Mouse (Mus musculus) v-Abl transformed pro-B cells (cell line): ENCODE measurements around the gene Ung.

Experiments
- in situ Hi-C, 2 experiments: fragments of 400-800 bp; cut with MboI; formaldehyde crosslinking; loops; one replicate each; pipeline ENCODE4 v1.15.1; 2025; ENCODE audit not compliant: unreplicated experiment in 2 of 2

Gene Ung

DNA sequence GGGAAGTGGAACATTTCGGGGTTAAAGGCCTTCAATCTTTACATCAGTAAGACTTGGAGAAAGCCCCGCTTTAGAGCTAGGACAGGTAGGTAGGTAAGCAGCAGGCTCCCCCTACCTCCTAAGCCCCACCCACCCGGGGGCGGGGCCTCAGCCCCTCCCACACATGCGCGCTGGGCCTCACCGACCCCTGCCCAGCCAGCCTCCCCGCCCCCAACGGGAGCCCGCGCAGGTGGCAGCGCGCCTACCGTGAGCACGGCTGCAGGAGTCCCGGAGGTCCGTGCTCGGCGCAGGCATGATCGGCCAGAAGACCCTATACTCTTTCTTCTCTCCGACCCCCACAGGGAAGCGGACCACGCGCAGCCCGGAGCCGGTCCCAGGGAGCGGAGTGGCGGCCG, at the start of gene Ung:
Ung (plus strand) TSS at position 176 of the 395 bp plus-strand sequence.
- in situ Hi-C loops: no loop called here

DNA sequence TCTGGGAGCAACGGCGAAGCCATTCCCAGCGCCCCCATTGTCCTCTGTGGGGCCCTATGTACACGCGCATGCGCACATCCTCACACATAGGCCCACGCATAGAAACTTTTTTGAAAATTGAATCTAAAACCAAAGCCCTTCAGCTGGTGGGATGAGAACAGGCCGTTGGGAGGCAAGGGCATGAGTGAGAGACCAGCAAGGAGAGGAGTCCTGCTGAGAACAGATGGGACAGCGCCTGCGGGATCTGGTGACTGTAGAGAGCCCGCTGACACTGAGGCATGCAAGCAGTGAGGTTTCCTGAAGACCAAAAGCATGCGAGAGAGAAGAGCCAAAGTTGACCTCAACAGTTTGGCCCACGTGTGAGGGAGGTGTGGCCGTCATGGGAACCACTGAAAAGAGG, 44.7 kb upstream of the Ung start:
- in situ Hi-C loops: no loop called here

DNA sequence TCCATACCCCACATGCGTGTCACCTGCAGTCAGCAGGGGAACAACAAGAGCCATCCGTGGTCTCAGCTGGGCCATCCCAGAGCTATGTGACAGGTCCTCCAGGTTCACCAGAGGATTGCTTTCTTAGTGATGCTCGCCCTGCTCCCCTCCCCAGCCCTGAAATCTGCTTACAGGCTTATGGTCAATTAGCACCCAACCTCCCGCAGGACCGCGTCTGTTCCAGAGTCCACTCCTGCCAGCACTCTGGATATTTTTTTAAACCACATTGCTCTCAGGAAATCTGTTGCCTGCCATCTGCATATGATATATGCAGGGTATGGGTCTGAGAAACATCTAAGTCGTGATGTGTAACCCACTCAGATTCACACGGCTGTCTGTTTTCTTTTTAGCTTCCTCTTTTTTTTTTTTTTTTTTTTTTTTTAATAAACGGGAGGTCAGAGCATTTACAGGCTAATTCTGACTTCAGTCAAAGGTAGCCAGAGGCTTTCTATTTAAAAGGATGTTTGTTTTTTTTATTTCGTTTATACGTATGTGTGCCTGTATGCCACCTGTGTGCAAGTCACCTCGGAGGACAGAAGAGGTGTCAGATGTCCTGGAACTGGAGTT, 42.2 kb upstream of the Ung start:
- in situ Hi-C loops: no loop called here

DNA sequence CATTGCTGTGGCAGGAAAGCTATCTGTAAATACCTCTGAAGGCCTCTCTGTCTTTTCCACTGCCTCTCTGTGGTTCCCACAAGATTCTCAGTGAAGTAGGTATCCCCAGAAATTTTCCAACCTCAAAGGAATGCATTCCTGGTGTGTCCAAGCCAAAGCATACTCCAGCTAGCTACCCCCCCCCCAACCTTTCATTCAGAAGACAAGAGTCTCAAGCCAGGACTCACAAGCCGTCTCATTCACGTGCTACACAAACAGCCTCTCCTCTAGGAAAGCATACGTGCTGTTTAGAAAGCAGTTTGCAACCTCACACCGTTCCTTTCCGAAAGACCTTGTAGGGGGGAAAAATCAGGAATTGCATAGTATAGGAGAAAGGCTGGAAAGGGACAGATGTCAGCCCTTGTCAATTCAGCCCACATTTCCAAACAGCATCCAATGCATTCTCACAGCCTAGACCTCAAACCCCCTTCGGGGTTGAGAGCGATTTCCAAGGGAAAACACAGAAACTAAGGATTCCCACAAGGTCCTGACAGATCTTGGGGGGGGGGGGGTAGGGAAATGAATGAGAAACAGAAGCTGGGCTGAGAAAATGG, 39.7 kb upstream of the Ung start:
- in situ Hi-C loops: no loop called here

DNA sequence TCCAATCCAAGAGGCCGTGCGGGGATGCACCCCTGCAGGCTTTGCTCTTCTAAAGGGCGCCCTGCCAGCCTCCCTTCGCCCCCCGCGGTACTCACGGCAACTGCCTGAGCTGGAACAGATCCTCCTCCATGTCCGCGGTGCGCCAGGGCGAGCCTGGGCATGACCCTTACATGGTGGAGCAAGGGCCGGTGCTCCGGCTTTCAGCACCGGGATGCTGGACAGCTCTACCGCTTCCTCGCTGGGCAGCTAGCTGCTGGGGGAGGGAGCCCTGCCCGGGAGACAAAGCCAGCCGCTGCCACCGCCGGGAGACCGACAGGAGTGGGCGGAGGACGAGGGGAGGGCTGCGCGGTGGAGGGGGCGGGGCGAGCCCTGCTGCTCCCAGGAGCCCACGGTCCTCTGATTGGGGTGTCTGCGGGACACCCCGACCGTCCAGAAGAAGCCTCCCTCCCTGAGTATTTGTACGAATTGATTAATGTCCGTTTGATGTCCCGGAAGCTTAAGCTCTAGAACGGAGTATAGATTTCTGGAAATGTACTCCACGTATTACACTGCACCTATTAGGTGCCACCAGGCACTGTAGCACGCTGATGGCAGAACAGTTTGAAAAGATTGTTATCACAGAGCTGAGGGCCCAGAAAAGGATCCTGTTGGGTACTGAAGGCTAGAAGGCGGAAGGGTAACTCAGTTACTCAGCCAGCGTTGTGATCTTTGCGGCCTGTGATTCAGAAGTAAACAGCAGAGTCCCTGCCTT, 39.0 kb upstream of the Ung start, which contains the start of gene Svop:
Svop (minus strand) TSS at position 514 of the 751 bp plus-strand sequence.
- in situ Hi-C loops: no loop called here

DNA sequence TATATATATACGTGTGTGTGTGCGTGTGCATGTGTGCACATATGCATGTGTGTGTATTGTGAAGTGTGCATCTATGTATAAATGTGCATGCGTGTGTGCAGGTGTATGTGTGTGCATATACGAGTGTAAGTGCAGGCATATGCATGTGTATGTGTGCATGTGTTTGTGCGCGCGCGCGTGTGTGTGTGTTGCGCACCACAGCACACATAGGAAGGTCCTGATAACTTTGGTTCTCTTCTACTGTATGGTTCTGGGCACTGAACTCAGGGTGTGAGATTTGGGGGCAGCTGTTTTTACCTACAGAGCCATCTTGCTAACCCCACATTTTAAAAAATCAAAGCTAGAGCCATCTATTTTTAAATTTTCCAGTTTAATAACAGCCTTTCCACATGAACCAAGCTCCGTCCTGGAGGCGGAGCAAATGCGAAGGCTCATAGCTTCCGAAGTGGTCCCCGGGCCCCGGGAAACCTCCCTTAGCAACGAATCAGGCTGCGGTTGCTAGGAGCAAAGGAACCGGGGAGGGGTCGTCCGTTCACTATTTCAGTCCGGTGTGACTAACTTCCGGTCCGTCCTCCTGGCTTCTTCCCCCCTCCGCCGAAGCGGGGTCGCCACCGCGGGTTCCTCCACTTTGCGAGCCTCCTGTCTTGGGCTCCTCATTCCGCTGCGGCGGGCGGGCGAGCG, 30.3 kb upstream of the Ung start:
- in situ Hi-C loops: loop anchor here in 1 of 2 experiments (10.0 kb wide), 1 partner anchor 105 kb away; the partner anchor contains the start of gene Ssh1

DNA sequence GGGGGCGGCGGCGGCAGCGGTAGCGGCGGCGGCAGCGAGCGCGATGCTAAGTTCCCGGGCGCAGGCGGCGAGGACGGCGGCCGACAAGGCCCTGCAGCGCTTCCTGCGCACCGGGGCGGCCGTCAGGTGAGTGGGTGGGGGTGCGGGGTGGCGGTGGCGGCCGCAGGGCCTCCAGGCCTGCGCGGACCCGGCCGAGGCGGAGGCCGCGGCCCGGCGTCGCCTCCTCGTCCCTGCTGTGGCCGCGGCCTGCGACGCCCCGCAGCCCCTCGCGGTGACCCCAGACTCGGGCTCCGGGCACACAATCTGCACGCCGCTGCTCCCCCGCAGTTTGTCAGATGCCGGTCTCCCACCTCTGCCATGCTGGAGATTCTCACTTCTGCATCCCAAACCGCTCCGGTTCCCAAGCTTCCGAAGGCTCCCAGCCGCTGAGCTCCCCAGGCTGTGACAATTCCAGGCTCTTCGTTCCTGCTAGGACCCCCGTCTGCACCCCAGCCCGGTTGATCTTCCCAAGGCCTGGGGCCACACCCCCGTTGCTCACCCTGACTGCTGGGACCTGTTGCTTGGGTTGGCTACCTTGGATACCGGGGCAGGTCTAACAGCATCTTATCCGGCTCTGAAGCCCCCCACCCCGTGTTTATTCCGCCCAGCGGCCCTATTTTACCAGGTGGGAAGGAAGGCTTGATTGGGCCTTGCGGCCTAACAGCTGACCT, 29.6 kb upstream of the Ung start:
- in situ Hi-C loops: loop anchor here in 1 of 2 experiments (10.0 kb wide), 1 partner anchor 106 kb away; the partner anchor contains the start of gene Ssh1

DNA sequence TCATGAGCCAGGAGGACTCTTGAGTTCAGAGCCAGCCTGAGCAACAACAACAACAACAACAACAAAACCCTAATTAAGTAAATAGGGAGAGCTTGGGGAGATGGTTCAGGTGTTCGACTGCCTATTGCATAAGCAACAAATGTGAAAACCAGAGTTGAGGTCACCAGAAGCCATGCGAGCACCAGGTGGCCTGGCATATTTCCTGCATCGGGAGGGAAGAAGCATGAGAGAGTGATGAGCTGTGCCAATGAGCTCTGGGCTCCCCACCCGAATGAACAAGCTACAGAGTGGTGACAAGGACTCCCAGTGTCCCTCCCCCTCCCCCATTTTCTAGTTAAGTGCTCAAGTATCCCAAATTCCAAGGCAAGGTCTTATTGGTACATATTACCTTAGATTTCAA, 28.3 kb upstream of the Ung start:
- in situ Hi-C loops: loop anchor here in 1 of 2 experiments (10.0 kb wide), 1 partner anchor 107 kb away; the partner anchor contains the start of gene Ssh1

DNA sequence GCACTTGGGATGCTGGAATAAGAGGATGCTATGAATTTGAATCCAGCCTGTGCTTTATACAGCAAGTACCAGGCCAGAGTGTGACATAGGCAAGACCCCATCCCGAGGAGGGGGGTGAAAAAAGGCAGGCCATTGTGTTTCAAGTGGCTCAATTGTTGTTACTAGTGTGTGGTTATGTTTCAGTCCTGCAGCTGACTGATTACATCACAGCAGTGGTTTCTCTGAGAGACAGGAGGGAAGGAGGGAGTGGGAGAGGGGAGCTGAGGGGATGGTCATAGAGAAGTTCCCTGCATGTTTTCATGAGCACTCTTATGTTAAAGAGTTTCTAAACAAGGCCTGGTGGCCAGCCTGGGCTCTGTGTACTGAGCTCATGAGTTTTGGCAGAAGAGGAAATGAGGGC, 27.4 kb upstream of the Ung start:
- in situ Hi-C loops: loop anchor here in 1 of 2 experiments (10.0 kb wide), 1 partner anchor 108 kb away; the partner anchor contains the start of gene Ssh1

DNA sequence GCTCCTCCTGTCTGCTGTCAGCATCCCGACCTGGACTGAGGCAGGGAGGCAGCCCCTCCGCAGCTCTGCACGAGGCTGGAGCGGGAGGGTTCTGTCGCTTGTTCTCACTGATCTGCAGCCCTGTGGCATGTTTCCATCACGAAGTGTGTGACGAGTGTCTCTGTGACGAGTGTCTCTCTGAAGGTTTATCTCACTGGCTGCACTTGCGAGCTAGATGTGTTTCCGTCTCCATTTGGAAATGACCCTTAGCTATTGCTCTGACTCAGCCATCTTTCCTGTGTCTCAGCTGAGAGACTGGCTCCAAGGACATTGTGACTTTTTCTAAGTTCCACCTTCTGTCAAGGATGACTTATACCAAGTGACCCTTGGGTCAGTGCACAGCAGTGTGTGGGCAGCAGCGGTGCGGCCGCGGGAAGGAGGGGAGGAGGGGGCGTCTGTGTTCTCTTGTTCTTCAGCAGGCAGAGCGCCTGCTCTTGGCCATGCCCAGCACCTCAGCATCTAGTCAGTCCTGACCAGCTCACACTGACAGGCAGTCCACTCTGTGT, 23.7 kb upstream of the Ung start:
- in situ Hi-C loops: loop anchor here in 1 of 2 experiments (10.0 kb wide), 1 partner anchor 112 kb away; the partner anchor contains the start of gene Ssh1

DNA sequence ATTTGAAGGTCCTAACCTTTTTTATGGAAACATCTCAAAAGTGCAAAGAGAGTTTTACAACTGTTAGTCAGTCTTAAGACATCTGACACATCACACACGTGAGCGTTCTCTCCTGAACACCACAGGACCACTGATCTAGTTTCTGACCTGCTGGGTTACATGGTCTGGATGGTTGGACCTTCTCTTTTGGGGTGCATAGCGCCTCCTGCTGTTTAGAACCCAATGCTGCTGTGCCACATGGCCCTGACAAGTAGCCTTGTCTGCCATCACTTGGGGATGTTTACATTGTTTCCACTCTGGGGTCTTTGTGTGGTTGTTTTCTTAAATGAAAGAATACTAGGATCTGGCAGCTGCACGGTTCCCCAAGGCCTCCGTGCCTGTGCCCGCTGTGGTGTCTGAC, 16.9 kb upstream of the Ung start:
- in situ Hi-C loops: no loop called here

DNA sequence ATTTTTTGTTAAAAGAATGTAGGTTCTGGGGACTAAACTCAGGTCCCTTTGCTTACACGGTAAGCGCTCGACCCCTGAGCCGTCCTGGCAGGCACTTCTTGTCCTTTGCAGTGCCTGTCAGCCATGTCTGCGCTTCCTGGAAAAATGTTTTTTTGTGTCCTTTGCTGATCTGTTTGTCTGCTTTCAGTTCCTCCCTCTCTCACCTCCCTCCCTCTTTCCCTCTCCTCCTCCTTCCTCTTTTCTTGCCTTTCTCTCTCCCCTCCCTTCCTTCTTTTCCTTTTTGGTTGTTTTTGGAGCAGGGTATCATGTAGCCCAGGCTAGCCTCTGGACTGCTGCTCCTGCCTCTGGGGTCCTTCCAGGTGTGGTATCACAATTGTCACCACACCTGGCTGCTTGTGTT, 15.2 kb upstream of the Ung start:
- in situ Hi-C loops: no loop called here

DNA sequence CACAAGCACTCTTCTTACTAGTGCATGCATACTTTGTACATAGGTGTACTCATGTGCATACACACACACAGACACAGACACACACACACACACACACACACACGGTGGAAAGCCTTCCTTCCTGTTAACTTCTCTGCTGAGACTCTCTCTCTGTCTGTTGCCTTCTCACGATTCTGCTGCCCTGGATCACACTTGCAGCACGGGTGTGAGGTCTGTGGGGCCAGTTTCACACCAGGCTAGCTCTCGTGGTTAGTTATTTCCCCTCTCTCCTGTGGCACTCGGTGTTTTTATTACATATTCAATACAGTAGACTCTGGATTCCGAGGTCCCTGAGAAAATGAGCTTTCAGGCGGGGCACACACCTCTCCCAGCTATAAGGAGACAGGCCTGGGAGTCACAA, 13.6 kb upstream of the Ung start:
- in situ Hi-C loops: no loop called here

DNA sequence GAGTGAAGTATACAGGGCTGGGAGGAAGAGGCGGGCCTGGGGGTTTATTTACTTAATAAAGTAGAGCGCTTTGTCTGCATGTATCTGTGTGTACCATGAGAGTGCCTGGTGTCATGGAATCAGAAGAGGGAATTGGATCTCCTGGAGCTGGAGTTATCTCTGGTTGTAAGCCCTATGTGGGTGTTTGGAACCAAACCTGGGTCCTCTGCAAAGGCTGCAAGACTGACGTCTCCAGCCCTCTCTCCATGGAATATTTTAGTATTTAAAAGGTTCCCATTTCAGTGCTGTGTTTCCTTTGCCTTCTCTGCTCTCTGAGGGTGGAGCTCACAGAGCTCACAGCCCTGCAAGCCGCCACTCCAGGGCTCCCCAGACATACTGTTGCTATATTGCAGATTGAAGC, 10.4 kb upstream of the Ung start:
- in situ Hi-C loops: no loop called here

DNA sequence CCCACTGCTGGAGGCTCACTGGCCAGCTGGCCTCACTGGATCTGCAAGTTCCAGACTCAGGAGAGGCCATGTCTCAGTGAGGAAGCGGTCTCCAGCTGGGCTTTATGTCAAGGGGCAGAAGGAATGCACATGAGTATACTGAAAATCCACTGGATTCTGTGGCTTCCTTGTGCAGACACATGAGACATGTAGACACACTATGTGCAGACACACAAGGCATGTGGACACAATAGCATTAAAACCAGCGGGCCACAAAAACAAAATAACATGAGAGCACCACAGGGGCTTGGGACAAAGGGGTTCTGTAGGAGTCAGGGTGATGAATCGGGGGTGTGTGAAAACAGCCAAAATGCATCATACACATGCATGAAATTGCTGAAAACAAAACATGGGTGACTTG, 4.2 kb upstream of the Ung start:
- in situ Hi-C loops: no loop called here

DNA sequence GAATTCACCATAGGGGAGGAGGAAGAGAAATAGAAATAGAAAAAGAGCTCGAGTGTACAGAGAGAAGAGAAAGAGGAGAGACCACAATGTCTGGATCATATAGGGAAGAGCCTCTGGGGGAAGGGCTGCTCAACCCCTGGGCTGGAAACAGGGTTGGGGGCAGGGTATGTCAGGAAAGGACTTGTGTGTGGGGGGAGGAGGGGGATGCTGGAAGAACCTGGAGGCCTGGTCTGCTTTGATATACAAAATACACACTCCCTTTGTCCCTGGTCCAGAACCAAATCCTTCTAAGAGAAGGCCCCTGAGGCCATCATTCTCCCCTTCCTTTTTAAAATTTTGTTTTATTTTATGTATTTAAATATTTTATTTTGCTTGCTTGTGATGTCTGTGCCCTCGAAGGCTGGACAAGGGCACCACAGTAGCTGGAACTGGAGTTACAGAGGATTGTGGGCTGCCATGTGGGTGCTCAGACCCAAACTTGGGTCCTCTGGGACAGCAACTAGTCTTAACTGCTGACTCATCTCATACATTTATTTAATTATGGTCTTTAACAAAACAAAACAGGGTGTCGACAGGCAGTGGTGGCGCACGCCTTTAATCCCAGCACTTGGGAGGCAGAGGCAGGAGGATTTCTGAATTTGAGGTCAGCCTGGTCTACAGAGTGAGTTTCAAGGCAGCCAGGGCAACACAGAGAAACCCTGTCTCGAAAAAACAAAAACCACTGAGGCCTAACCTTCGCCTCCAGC, 3.5 kb upstream of the Ung start:
- in situ Hi-C loops: no loop called here

DNA sequence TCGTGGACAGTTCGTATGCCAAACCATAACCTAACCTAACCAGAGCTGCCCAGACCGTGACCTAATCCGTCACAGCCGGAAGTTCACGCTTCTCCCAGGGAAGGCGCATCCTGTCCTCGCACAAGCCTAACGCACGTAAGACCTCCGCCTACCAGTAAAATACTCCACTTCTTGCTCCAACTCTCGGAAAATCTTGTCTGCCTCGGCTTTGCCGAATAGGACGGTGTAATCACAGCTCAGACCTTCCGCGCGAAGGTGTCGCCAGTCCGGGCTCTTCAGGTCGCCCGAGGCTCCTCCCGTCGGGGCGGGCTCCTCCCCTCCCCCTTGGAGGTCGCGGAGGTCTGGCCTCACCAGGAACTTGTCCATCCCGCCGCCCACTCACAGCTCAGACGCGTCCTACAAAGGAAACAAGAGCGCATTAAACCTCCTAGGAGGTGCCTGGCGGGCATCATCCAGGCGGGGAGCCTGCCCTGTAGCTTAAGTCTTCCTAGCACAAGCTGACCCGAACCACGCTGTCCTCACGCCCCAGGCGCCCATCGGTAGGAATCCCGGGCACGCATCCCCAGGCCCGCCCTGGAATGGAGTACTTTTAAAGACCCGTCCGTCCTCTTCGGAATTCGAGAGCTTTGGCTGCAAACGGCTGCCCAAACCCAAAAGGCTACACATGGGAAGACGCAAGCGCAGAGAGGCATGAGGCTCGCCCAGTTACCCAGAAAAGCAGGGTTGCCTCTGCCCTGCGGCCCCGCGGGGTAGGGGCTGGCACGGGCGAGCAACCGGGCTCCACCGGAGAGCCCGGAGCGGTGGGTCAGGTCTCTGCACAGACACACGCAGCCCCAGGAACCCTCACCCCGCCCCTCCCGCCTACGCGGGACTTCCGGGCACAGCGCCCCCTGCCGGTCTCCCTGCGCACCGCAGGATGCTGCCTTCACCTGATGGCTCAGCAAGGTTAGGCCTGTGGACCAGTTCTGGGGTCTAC, 2.5 kb upstream of the Ung start, which contains the start of gene Alkbh2:
Alkbh2 (minus strand) TSS at position 845 of the 976 bp plus-strand sequence.
- in situ Hi-C loops: no loop called here

DNA sequence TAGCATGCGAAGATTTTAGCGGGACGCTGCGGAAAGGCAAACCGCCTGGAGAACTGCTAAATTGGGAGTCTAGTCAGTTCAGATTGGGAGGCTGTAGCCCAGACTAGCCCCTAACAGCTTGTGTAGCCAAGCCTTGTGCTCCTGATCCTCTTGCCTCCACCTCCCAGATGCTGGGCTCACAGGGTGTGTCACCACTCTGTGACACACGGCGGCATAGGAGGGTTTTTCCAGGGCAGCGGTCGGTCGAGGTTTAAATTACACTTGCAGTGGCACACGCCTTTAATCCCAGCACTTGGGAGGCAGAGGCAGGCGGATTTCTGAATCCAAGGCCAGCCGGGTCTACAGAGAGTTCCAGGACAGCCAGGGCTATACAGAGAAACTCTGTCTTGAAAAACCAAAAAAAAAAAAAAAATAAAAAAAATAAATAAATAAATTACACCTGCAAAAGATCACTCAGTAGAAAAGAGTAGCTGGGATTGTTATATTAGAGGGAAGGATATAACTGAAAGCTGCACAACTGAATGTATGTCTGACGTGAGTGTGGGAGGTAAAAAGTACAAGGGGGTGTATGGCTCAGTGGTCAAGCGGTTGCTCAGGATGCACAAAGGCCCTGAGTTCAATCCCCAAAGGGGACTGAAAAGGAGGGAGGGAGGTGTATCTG, 506 bp upstream of the Ung start:
- in situ Hi-C loops: no loop called here
